Mouse (Mus musculus): ENCODE data around the gene Mydgf. TPM values are rescaled to one million over a fixed set of nuclear protein-coding genes. Genes with fewer than 3 reads are reported as not detected.
A peak's percentile ranks its signal among the peaks of the same experiment; 100 is the strongest.

Gene Mydgf
- total RNA-seq (2021), result 61.6 and 63.5 TPM in 2 replicates
- long read RNA-seq, experiment 1, transcript Mydgf-201 (6 exons, 1,710 nt), result major isoform, 143 of 152 reads
- long read RNA-seq, experiment 1, partial matches to known transcripts, result 7 of 152 reads
- long read RNA-seq, experiment 1, other reads (novel, unspliced or antisense), result 2 of 152 reads
- long read RNA-seq, experiment 2, transcript Mydgf-201 (6 exons, 1,710 nt), result major isoform, 102 of 108 reads
- long read RNA-seq, experiment 2, partial matches to known transcripts, result 3 of 108 reads
- long read RNA-seq, experiment 2, other reads (novel, unspliced or antisense), result 3 of 108 reads

- DNase-seq, result peak; percentile 98
Observed at GRCm38 (mm10) chr17:56183658-56184103, at the start of gene Mydgf. Mydgf (minus strand) TSS chr17:56183920.

GRCm38 (mm10) chr17:56233389-56233788 is 49.7 kb upstream of the Mydgf start:
- DNase-seq, result no peak

GRCm38 (mm10) chr17:56229943-56230342 is 46.2 kb upstream of the Mydgf start:
- DNase-seq, result no peak

- no peak for DNase-seq
Observed at GRCm38 (mm10) chr17:56226566-56226965, 42.8 kb upstream of the Mydgf start.

GRCm38 (mm10) chr17:56224916-56225315 is 41.2 kb upstream of the Mydgf start:
- DNase-seq, result no peak

- peak; percentile 72 for DNase-seq
Observed at GRCm38 (mm10) chr17:56219805-56220204, 36.1 kb upstream of the Mydgf start.

- DNase-seq, result no peak
Observed at GRCm38 (mm10) chr17:56219251-56219650, 35.5 kb upstream of the Mydgf start.

GRCm38 (mm10) chr17:56218377-56219191 is 34.9 kb upstream of the Mydgf start, which contains the start of gene Dpp9:
Dpp9 (minus strand) TSS chr17:56218905.
- peak; percentile 95 for DNase-seq

- peak; percentile 77 for DNase-seq
Observed at GRCm38 (mm10) chr17:56217670-56218069, 34.0 kb upstream of the Mydgf start.

GRCm38 (mm10) chr17:56214229-56214628 is 30.5 kb upstream of the Mydgf start:
- DNase-seq, result no peak

GRCm38 (mm10) chr17:56212676-56213075 is 29.0 kb upstream of the Mydgf start:
- no peak for DNase-seq

- DNase-seq, result no peak
Observed at GRCm38 (mm10) chr17:56211090-56211489, 27.4 kb upstream of the Mydgf start.

- peak; percentile 50 for DNase-seq
Observed at GRCm38 (mm10) chr17:56208821-56209220, 25.1 kb upstream of the Mydgf start.

- DNase-seq, result peak; percentile 30
Observed at GRCm38 (mm10) chr17:56207963-56208530, 24.3 kb upstream of the Mydgf start.

- DNase-seq, result peak; percentile 3
Observed at GRCm38 (mm10) chr17:56206986-56207674, 23.4 kb upstream of the Mydgf start.

GRCm38 (mm10) chr17:56206276-56206884 is 22.7 kb upstream of the Mydgf start:
- peak; percentile 2 for DNase-seq

GRCm38 (mm10) chr17:56203729-56204128 is 20.0 kb upstream of the Mydgf start:
- DNase-seq, result no peak

- DNase-seq, result no peak
Observed at GRCm38 (mm10) chr17:56202476-56202875, 18.8 kb upstream of the Mydgf start.

GRCm38 (mm10) chr17:56201642-56202041 is 17.9 kb upstream of the Mydgf start:
- no peak for DNase-seq

- no peak for DNase-seq
Observed at GRCm38 (mm10) chr17:56200586-56200985, 16.9 kb upstream of the Mydgf start.

GRCm38 (mm10) chr17:56196860-56197259 is 13.1 kb upstream of the Mydgf start:
- DNase-seq, result peak; percentile 27

- no peak for DNase-seq
Observed at GRCm38 (mm10) chr17:56194765-56195164, 11.0 kb upstream of the Mydgf start.
